Mouse (Mus musculus): ENCODE measurements around the gene Zzef1.
A peak's percentile ranks its signal among the peaks of the same experiment; 100 is the strongest.
"Not testable (repeated sequence)": the region's sequence is repeated elsewhere in the genome, so short reads cannot be mapped to it uniquely, and the experiment has no call there.

Gene Zzef1

DNA sequence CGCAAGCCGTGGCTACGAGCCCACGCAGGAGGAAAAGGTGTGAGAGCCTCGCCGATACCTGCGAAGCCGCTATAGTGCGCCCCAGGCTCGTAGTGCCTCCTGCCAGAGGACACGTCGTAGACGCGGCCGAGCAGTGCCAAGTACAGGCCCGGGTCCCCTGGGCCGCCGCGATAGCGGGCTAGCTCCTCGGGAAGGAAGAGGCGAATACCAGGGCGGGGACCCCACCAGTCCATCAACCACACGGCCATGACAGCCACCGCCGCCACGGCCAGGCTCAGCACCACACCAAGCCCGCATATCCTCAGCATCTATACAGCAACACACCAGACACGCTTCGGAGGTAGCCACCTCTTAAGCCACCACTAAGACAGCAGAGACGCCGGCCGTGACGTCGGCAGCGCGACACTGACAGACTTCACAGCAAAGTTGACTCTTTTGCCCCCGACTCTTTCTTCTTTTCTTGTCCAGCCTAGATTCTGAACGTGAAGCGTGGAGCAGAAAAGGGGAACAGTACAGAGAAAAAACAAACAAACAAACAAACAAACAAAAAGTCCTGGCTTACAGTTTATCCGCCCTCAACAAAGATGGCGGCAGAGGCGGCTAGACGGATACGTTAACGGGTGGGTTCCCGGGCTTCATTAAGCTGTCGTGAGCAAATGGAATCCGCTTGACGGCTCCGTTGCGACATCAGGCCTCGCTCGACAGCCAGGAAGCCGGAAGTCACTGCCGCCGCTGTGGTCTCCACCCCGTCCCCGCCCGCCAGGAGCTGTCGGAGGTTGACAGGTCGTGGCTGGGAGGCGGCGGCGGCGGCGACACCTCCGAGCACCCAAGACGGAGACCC is at the start of gene Zzef1, which contains the start of gene Cyb5d2:
Gene Zzef1 (plus strand): TSS at position 772 of the 841 bp plus-strand sequence.
Gene Cyb5d2 (minus strand): TSS at position 688 of the 841 bp plus-strand sequence.
- peak; percentile 97 for DNase-seq

DNA sequence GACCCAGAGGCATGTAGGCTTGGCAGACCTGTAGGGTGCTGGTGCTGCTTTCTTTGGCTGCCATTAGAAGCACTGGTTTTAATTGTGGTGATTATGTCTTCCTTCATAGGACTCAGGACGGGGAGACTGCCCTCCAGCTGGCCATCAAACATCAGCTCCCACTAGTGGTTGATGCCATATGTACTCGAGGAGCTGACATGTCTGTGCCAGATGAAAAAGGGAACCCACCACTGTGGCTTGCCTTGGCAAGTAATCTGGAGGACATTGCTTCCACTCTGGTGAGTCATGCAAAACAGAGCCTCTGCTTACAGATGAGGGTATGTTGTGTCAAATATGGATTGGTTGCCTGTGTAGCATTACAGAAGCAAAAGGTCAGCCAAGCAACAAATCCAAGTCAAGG is 44.1 kb upstream of the Zzef1 start:
- no peak for DNase-seq

- no peak for DNase-seq
Observed at GRCm38 (mm10) chr11:72758316-72758715, 37.7 kb upstream of the Zzef1 start.

DNA sequence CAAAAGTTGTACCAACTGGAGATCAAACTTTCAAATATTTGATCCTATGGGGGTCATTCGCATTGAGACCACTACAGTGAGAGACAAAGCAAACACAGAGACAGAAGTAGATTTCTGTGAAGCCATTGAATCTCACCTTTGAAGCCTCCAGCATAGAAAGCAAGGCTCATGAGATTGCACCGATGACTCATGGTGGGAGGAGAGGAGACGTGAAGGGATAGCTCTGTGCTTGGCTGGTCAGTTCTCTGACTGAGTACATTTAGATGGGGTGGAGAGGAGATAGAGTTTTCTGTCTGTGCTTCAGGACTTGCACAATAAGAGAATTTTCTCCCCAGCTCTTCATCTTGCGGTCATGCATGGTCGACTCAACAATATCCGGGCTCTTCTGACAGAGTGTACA is 36.4 kb upstream of the Zzef1 start:
- no peak for DNase-seq

GRCm38 (mm10) chr11:72760781-72761180 is 35.2 kb upstream of the Zzef1 start:
- no peak for DNase-seq

DNA sequence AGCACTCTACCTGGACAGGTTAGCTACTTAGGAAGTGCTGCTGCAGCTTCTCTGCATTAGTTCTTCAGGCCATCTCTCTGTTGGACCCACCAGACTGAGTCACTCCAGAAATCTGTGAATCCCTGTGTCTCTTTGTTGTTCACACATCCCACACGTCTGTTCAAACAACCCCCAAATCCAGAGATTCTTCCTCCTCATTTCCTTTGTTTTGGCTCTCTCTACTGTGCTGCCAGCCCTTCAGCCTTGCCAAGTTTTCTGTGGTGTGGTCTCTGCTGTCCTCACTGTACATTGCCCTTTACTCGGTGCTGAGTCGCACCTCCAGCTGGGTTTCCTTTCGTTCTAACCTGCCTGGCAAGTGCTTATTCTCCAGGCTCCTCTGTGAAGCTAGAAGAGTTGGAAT is 31.8 kb upstream of the Zzef1 start:
- peak; percentile 58 for DNase-seq

DNA sequence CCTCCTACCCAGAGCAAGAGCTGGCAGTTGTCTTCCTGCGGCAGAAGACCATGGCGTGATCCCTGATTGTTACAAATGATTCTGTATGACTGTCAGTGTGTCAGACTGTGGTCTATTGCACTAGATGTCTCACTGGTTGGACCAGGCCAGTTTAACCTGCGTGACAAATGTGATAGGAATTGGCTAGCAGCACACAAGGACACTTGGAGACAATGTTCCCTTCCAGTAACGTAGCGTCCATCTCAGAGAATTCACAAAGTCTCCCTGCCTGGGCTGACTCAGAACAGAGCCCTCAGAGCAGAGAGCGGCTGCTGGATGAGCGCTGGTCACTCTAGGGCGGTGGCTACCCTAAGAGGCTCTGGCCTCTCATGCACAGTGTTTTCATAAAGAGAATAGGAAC is 28.3 kb upstream of the Zzef1 start:
- DNase-seq: no peak

DNA sequence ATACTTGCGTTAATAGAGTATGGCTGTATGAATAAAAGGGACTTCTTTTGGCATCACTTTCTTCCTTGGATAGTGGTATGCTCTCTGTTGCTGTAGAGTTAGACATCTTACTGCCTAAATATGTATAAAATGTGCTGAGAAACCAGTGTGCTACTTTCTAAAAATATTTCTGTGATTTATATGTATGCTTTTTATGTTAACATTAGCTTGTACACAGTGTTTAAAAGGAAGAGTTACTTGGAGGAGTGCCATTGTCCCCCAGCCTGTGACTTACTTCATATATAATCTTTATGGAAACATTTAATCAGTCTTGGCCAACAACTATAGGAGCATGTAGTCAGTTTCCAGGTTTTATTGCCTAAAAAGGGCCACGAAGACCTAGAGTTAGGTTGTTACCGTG is 27.0 kb upstream of the Zzef1 start:
- no peak for DNase-seq

DNA sequence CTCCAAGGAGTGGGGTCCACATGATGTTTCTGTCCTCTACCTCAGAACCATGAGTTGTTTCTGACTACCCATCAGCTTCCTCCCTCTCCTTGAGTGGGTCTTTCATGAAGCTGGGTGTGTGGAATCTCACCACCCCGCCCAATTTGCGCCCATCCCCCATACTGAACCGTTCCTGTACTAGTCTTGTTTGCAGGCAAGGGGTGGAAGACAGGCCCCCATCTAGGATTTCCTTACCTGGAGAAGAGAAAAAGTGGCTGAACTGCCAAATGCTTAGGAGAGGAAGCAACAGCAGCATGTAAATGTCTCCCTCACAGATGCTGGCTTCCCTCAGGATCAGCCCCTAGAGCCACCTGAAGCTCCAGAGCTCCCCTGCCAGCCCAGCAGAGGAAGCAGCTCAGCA is 25.7 kb upstream of the Zzef1 start:
- DNase-seq: no peak

GRCm38 (mm10) chr11:72770816-72771215 is 25.2 kb upstream of the Zzef1 start:
- DNase-seq: no peak

GRCm38 (mm10) chr11:72771461-72771860 is 24.6 kb upstream of the Zzef1 start:
- no peak for DNase-seq

DNA sequence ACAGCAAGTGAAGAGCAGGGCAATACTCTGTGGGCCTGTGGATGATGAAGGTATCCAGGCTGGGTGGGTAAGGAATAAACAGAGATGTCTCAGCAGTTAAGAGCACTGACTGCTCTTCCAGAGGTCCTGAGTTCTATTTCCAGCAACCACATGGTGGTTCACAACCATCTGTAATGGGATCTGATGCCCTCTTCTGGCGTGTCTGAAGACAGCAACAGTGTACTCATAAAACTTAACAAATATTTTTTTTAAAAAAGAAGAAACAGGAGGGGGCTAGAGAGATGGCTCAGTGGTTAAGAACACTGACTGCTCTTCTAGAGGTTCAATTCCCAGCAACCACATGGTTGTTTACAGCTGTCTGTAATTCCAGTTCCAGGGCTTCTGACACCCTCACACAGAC is 23.4 kb upstream of the Zzef1 start:
- not testable (repeated sequence) for DNase-seq

GRCm38 (mm10) chr11:72778957-72779356 is 17.1 kb upstream of the Zzef1 start:
- DNase-seq: no peak

DNA sequence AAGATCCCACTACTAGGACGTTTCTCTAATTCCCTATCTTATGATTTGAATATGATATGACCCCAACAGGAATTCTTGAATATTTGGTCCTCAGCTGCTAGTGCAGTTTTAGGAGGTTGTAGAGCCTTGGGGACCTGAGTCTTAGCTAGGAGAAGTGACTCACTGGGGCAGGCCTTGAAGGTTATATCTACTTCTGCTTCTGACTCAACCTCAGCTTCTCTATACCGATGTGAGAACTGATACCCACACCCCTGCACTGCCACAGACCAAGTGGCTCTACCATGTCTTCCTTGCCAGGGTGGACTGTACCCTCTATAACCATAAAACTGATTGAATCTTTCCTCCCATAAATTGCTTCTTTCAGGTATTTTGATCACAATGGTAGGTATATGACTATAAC is 13.9 kb upstream of the Zzef1 start:
- DNase-seq: no peak

- no peak for DNase-seq
Observed at GRCm38 (mm10) chr11:72782503-72782902, 13.5 kb upstream of the Zzef1 start.

- DNase-seq: no peak
Observed at GRCm38 (mm10) chr11:72792033-72792432, 4.0 kb upstream of the Zzef1 start.

DNA sequence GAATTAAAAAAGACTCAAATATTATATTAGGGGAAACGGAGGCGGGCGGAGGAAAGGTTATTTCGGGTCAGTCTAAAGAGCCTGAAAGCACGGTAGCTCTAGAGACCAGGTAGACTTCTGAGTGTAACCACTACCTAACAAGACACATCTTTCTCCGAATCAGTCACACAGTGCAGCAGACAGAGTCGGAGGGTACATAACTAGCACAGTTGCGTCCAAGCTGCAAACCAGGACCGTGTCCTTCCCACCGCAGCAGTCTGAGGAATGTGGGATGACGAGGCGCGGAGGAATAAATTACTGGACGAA is 924 bp upstream of the Zzef1 start:
- no peak for DNase-seq

DNA sequence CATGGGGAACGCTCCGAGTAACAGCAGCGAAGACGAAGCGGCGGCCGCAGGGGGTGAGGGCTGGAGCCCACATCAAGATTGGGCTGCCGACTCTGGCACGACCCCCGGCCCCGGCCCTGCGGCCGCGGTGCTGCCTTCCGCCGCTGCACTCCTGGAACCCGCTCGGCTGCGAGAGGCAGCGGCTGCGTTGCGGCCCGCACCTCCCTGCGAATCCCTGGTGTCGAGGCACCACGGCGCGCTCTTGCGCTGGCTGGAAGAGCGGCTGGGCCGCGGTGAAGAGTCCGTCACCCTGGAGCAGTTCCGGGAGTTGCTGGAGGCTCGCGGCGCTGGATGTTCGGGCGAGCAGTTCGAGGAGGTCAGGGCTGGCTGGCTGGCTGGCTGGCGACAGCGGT is 266 bp downstream of the Zzef1 start:
- peak; percentile 21 for DNase-seq

DNA sequence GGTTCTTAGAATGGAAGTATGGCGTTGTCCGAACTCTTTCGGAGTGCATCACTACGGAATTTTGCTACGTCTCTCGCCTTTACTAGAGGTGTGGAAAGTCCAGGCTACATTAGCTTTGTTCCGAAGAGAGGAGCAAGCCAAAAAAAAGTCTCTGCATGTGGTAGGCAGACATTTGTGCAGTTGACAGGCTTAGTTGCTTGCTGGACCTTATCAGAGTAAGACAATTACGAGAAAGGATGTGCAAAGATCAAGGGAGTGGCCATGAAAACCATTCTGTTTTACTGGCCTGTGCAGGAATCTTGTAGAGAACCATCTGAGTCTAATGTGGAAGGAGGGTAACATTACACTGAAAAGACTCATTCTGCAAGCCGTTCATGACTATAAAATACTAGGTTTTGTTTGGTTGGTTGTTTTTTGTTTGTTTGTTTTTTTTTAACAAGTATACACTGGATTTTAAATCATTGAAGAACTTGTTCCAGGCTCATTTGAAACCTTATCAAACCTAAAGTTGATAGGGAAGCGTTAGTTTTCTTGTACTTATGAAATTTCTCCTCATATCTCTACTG is 830 bp downstream of the Zzef1 start:
- DNase-seq: no peak

DNA sequence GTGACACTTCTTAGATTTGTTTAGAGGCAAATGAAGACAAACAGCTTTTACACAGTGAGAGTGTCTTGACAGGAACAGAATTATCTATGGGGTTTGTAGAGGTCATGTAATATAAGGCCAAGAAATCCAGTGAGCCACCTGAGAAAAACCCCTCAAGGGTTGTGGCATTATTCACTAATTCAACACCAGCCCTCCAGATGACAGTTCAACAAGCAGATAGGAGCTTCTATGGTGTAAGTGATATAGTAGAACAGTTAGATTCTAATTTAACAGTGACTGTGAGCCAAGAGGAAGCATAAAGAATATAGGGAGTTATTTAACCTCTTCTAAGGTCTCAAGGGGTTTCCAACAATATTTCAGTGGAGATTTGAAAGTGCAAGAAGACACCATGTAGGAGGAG is 2.1 kb downstream of the Zzef1 start:
- no peak for DNase-seq

DNA sequence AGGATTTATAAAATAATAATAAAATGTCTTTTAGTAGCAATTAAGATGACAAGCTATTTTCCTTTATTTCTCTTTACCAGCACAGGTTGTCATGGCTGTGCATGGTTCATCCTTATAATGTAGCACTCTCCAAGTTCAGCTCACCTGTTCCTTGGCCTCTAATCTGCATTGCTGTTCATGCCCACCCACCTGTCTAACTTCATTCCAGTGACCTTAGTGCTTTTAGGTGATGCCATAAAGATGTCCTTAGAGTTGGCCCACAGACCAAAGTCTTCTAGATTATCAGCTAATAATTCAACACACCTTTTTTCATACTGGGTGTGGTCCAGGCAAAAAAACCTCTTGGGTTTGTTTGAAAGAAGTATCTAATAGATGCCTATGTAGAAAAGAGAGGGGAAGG is 5.2 kb downstream of the Zzef1 start:
- DNase-seq: no peak

GRCm38 (mm10) chr11:72803038-72803437 is 7.0 kb downstream of the Zzef1 start:
- no peak for DNase-seq

DNA sequence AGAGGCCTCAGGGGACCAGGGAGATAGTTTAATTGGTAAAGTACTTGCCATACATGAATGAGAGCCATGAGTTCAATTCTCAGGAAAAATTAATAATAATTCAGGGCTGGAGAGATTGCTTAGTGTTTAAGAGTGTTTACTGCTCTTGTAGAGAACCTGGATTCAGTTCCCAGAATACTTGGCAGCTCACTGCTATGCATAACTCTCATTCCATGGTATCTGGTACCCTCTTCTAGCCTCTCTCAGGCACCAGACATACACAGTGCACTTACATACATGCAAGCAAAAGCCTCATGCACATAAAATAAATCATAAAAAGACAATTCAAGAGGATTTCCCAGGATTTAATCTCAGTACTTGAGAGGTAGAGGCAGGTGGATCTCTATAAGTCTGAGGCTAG is 8.6 kb downstream of the Zzef1 start:
- DNase-seq: no peak

DNA sequence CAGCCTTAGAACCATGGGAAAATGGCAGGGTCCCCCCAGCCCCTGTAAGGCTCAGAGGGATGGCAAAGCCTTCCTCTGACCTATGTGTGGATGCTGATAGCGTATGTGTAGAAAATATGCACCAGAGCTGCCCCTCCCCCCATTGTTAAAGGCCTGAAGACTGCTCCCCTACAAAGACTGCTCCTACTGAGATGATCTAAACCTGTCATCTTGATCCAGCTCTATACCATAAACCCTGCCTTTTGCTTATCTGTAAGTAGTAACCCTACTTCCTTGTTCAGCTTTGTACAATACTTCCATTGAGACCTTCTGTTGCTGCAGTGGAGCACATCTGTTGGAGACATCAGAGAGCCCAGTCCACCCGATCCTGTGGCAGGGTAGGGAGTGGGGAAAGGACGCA is 9.2 kb downstream of the Zzef1 start:
- DNase-seq: no peak

DNA sequence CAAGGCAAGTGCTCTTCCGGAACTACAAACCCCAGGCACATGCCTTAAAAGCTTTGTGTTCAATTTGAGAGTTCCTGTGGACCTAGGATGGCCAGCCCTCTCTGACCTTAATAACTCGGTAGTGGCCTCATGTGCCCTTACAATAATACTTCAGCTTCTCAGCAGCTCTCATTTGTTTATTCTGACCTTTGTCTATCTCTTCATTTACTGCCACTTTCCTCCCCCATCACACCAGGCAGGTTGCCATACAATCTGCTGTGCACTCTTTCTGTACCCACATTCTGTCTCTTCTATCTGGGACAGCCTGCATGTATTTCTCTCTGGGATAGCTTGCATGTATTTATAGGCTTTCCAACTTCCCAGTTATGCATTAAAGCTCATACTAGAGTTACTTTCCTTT is 10.5 kb downstream of the Zzef1 start:
- DNase-seq: peak; percentile 35

Measured in right cerebral cortex, adult 18-20 months (tissue).